Mouse (Mus musculus) B cell, adult 67 days (primary cell): Measurements from ENCODE around the gene Olfr728. TPM values are rescaled to one million over a fixed set of nuclear protein-coding genes. Genes with fewer than 3 reads are reported as not detected.

ENCODE experiments used
- total RNA-seq, 2 experiments: library from RNA; stranded (reverse); gene quantifications; 4 replicates each; pipeline ENCODE4 v1.2.4; 2023

Gene Olfr728
- total RNA-seq, result not detected

GRCm38 (mm10) chr14:50142580-50142979, at the start of gene Olfr728:
Gene Olfr728 (minus strand): TSS chr14:50142680.

DNA sequence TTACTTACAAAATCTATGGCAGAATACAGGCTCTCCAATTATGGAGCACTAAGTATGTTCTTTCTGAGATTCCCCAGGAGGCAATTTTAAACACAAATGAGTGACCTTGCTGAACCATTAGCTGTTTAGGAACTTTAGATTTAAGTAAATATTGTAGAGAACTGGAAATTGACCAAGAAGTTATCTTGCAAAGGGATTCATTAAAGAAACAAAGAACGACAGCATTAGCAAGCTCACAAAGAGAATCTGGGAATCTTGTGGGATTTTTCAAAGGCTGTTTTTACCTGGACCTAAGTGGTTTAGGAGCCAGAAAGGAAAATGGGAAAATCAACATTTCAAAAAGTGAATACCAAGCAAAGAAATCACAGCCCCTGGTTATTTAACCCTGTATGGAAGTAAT, 45.6 kb upstream of the Olfr728 start, which contains the start of gene Olfr730:
Olfr730 (minus strand) TSS at position 101 of the 400 bp plus-strand sequence.

GRCm38 (mm10) chr14:50152810-50153209, 10.3 kb upstream of the Olfr728 start, which contains the start of gene Olfr729:
Gene Olfr729 (minus strand): TSS chr14:50152910.

DNA sequence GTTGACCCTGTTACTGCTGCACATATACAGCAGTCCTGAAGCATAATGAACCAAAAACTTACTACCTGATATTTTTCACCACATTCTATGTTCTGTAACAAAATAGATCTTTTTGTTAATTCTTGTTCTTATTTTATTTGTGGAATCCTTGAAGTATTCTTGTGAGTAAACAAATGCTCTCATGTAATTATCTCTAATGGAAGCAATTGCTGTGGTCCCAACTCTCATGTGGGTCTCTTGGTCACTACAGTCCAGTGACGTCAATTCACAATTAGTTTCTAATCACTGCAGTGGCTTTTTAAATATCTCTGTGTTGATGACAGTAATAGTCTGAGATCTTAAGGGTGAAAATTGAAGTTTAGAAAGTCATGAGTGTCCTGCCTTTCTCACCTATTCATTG, 19.6 kb downstream of the Olfr728 start, which contains the start of gene Olfr727:
Olfr727 (plus strand) TSS at position 301 of the 400 bp plus-strand sequence.

GRCm38 (mm10) chr14:50090853-50091252, 51.6 kb downstream of the Olfr728 start, which contains the start of gene Olfr726:
Gene Olfr726 (minus strand): TSS chr14:50090953.

Other genes with a start within 250 kb of the Olfr728 start
- not detected for gene Olfr722, start 240.7 kb downstream of the Olfr728 start, total RNA-seq
- not detected for gene Olfr723, start 210.9 kb downstream of the Olfr728 start, total RNA-seq
- not detected for gene Olfr724, start 179.4 kb downstream of the Olfr728 start, total RNA-seq
- gene Olfr725, start 102.3 kb downstream of the Olfr728 start, total RNA-seq, result not detected
- gene Olfr726, start 51.7 kb downstream of the Olfr728 start, total RNA-seq, result not detected
- gene Olfr727, start 19.5 kb downstream of the Olfr728 start, total RNA-seq, result not detected
- not detected for gene Olfr729, start 10.2 kb upstream of the Olfr728 start, total RNA-seq
- gene Olfr730, start 45.5 kb upstream of the Olfr728 start, total RNA-seq, result not detected
- not detected for gene Olfr731, start 99.2 kb upstream of the Olfr728 start, total RNA-seq
- gene Olfr732, start 141.5 kb upstream of the Olfr728 start, total RNA-seq, result not detected
- not detected for gene Olfr733, start 158.8 kb upstream of the Olfr728 start, total RNA-seq
- not detected for gene Olfr734, start 184.1 kb upstream of the Olfr728 start, total RNA-seq
- not detected for gene Olfr735, start 206.2 kb upstream of the Olfr728 start, total RNA-seq
- gene Tlr11, start 215.2 kb upstream of the Olfr728 start, total RNA-seq, result not detected
- gene Olfr736, start 238.5 kb upstream of the Olfr728 start, total RNA-seq, result not detected